Mouse (Mus musculus) intestine, postnatal 0 days (tissue): ENCODE data around the gene Rps19bp1. TPM values are rescaled to one million over a fixed set of nuclear protein-coding genes. Genes with fewer than 3 reads are reported as not detected.

ENCODE experiments used
- ATAC-seq: fragments of 200-750 bp; cut with Nextera tagmentation; 2 replicates; pipeline ENCODE4 v1.8.0; 2017; ENCODE audit warnings: mild to moderate bottlenecking, moderate TSS enrichment, moderate library complexity
- H3K27ac ChIP-seq: fragments of 300-500 bp; sonication (generic); 2 replicates; pipeline ENCODE4 v1.5.1; 2014; ENCODE audit warnings: mild to moderate bottlenecking, low read depth, low read length, moderate library complexity
- H3K27me3 ChIP-seq: fragments of 300-500 bp; sonication (generic); replicated peaks from 2 replicates; pipeline ENCODE4 v1.6.1; 2014; ENCODE audit warnings: low read length, mixed read lengths; ENCODE audit not compliant: control insufficient read depth, insufficient read depth
- H3K36me3 ChIP-seq: fragments of 300-500 bp; sonication (generic); 2 replicates; pipeline ENCODE4 v1.6.1; 2014; ENCODE audit warnings: mild to moderate bottlenecking, moderate library complexity; ENCODE audit not compliant: control insufficient read depth, insufficient read depth
- H3K4me1 ChIP-seq: fragments of 300-500 bp; sonication (generic); replicated peaks from 2 replicates; pipeline ENCODE4 v1.6.1; 2014; ENCODE audit warnings: antibody characterized with exemption, low read length, mixed read lengths; ENCODE audit not compliant: control insufficient read depth, insufficient read depth
- H3K4me2 ChIP-seq: fragments of 300-500 bp; sonication (generic); replicated peaks from 2 replicates; pipeline ENCODE4 v1.6.1; 2014; ENCODE audit warnings: low read depth, mild to moderate bottlenecking, moderate library complexity
- H3K4me3 ChIP-seq: fragments of 300-500 bp; sonication (generic); 2 replicates; pipeline ENCODE4 v1.5.1; 2014; ENCODE audit warnings: low read depth, low read length
- H3K9ac ChIP-seq: fragments of 300-500 bp; sonication (generic); 2 replicates; pipeline ENCODE4 v1.6.1; 2014; ENCODE audit warnings: mild to moderate bottlenecking, low read depth, low read length
- H3K9me3 ChIP-seq: fragments of 300-500 bp; sonication (generic); 2 replicates; pipeline ENCODE4 v1.6.1; 2016; ENCODE audit warnings: mixed run types; ENCODE audit not compliant: control insufficient read depth
- CTCF ChIP-seq: sonication (generic); IDR thresholded peaks from 2 replicates; pipeline ENCODE4 v1.5.1; 2016; ENCODE audit warnings: low read depth, mild to moderate bottlenecking, control low read depth, antibody characterized with exemption, moderate library complexity
- WGBS: fragments of 180-500 bp; shearing (Covaris S2); extraction: QIAGEN DNeasy Blood & Tissue Kit; methylation state at CpG from one replicate; pipeline ENCODE4 v1.1.7; 2014; 5-methylcytosine and 5-hydroxymethylcytosine counted together
- polyA plus RNA-seq: library from polyadenylated mRNA; unstranded; fragments of >200 nt; fragmentation: Nextera tagmentation; extraction: Ambion mirVana; gene quantifications from 2 replicates; pipeline ENCODE4 v1.2.1, GENCODE M21; 2015

Gene Rps19bp1
- polyA plus RNA-seq, 1 experiment from 2014 or later = 48.4 TPM

- 7% methylated on average over 23 of the region's 23 CpGs for WGBS
- ATAC-seq = no peak
- H3K27ac ChIP-seq = no peak overlapping the region
- H3K9me3 ChIP-seq = no peaks in the 10 kb centered on the region
- no peaks in the 10 kb centered on the region for H3K36me3 ChIP-seq
- H3K9ac ChIP-seq = no peak overlapping the region
- peak overlapping the region; percentile 65; the same call in 1 of the 2 replicates for H3K4me2 ChIP-seq
- peak overlapping the region; percentile 39 for H3K4me3 ChIP-seq
- H3K4me1 ChIP-seq = no peaks in the 10 kb centered on the region
- TF ChIP-seq CTCF = no peak
- H3K27me3 ChIP-seq = peaks cover 41% of the 10 kb centered on the region
Observed at GRCm38 (mm10) chr15:80288036-80288435, 23.9 kb upstream of the Rps19bp1 start.

- WGBS = 2% methylated on average over 38 of the region's 50 CpGs
- Histone ChIP-seq H3K9me3 (no peaks in the 10 kb centered on the region), H3K36me3 (no peaks in the 10 kb centered on the region), H3K9ac (no peak within 1 kb of the TSS), H3K27me3 (peaks cover 41% of the 10 kb centered on the region), H3K4me1 (no peaks in the 10 kb centered on the region), H3K27ac (no peak within 1 kb of the TSS), H3K4me3 (peak within 1 kb of the TSS; percentile 39), H3K4me2 (peak within 1 kb of the TSS; percentile 65)
- no peak for TF ChIP-seq CTCF
- ATAC-seq = no peak
Observed at GRCm38 (mm10) chr15:80286851-80287415, 22.8 kb upstream of the Rps19bp1 start, which contains the start of gene Cacna1i. TSS of gene Cacna1i (plus strand) at chr15:80287238.

GRCm38 (mm10) chr15:80280646-80281045, 16.5 kb upstream of the Rps19bp1 start:
- H3K9ac ChIP-seq = no peak overlapping the region
- TF ChIP-seq CTCF = peak; percentile 72
- no peaks in the 10 kb centered on the region for H3K9me3 ChIP-seq
- H3K36me3 ChIP-seq = no peaks in the 10 kb centered on the region
- 24% methylated on average over 6 of the region's 6 CpGs for WGBS
- no peak overlapping the region for H3K4me3 ChIP-seq
- ATAC-seq = no peak
- H3K27ac ChIP-seq = no peak overlapping the region
- H3K4me1 ChIP-seq = no peaks in the 10 kb centered on the region
- H3K27me3 ChIP-seq = peaks cover 4% of the 10 kb centered on the region
- H3K4me2 ChIP-seq = no peak overlapping the region

GRCm38 (mm10) chr15:80279053-80279452, 14.9 kb upstream of the Rps19bp1 start:
- no peaks in the 10 kb centered on the region for H3K36me3 ChIP-seq
- 89% methylated on average over 2 of the region's 2 CpGs for WGBS
- no peak for TF ChIP-seq CTCF

GRCm38 (mm10) chr15:80278121-80278759, 14.1 kb upstream of the Rps19bp1 start:
- no peak for ATAC-seq
- Histone ChIP-seq H3K36me3 (no peaks in the 10 kb centered on the region), H3K27ac (no peak overlapping the region), H3K9me3 (no peaks in the 10 kb centered on the region), H3K4me3 (no peak overlapping the region), H3K4me1 (no peaks in the 10 kb centered on the region), H3K9ac (no peak overlapping the region), H3K4me2 (no peak overlapping the region), H3K27me3 (no peaks in the 10 kb centered on the region)
- TF ChIP-seq CTCF = no peak
- WGBS = 55% methylated on average over 4 of the region's 5 CpGs

More at GRCm38 (mm10) chr15:80279053-80279452, 14.9 kb upstream of the Rps19bp1 start:
- no peak overlapping the region for H3K9ac ChIP-seq
- H3K27ac ChIP-seq = no peak overlapping the region
- no peak overlapping the region for H3K4me3 ChIP-seq
- H3K4me1 ChIP-seq = no peaks in the 10 kb centered on the region
- H3K9me3 ChIP-seq = no peaks in the 10 kb centered on the region
- no peaks in the 10 kb centered on the region for H3K27me3 ChIP-seq
- H3K4me2 ChIP-seq = no peak overlapping the region
- no peak for ATAC-seq

GRCm38 (mm10) chr15:80277625-80278024, 13.5 kb upstream of the Rps19bp1 start:
- H3K4me3 ChIP-seq = no peak overlapping the region
- no peak overlapping the region for H3K9ac ChIP-seq
- no peaks in the 10 kb centered on the region for H3K9me3 ChIP-seq
- no peak overlapping the region for H3K27ac ChIP-seq
- no peaks in the 10 kb centered on the region for H3K27me3 ChIP-seq
- ATAC-seq = no peak
- no peak overlapping the region for H3K4me2 ChIP-seq
- H3K36me3 ChIP-seq = no peaks in the 10 kb centered on the region
- H3K4me1 ChIP-seq = no peaks in the 10 kb centered on the region
- WGBS = 0% methylated on average over 6 of the region's 6 CpGs
- TF ChIP-seq CTCF = no peak
